In genomic region chr4:93579343-93579742, GRCm38 (mm10) we compare ENCODE assay signal across 25 mouse cellular contexts.
"Had no signal": no experiment of that assay in that cellular context is flagged by ENCODE, and none has a peak within 500 bp of the region (broad histone marks: within the 10 kb centered on the region; RNA-seq: fewer than 3 reads in every experiment).

No protein-coding gene starts in this region.

- H3K36me3 ChIP-seq: intestine, embryonic 15.5 days; kidney, embryonic 15.5 days; limb, embryonic 12.5 days; liver, embryonic 12.5 days; liver, embryonic 15.5 days; lung, embryonic 15.5 days; neural tube, embryonic 13.5 days had no signal

- H3K9me3 ChIP-seq: intestine, embryonic 15.5 days; kidney, embryonic 15.5 days; limb, embryonic 12.5 days; liver, embryonic 12.5 days; liver, embryonic 15.5 days; lung, embryonic 15.5 days; neural tube, embryonic 13.5 days had no signal

- DNase-seq: kidney, adult 11 months; kidney, adult 8-10 months; kidney, postnatal 10 days; kidney, postnatal 36 days; layer of hippocampus, postnatal 36 days; liver; lung, adult 18-20 months; lung, postnatal 10 days; lung, postnatal 36 days; right cerebral cortex, adult 18-20 months; right cerebral cortex, postnatal 14 days; right cerebral cortex, postnatal 4 days; thymus, adult 2 months; thymus, postnatal 14 days; thymus, postnatal 4 days had no signal

- H3K27me3 ChIP-seq: intestine, embryonic 15.5 days; kidney, embryonic 15.5 days; limb, embryonic 12.5 days; liver, embryonic 12.5 days; liver, embryonic 15.5 days; lung, embryonic 15.5 days; neural tube, embryonic 13.5 days had no signal

- H3K9ac ChIP-seq: intestine, embryonic 15.5 days; kidney, embryonic 15.5 days; limb, embryonic 12.5 days; liver, embryonic 12.5 days; liver, embryonic 15.5 days; lung, embryonic 15.5 days; neural tube, embryonic 13.5 days had no signal

- H3K4me1 ChIP-seq: intestine, embryonic 15.5 days; kidney, embryonic 15.5 days; limb, embryonic 12.5 days; lung, embryonic 15.5 days; neural tube, embryonic 13.5 days had no signal

- H3K4me3 ChIP-seq: intestine, embryonic 15.5 days; kidney, embryonic 15.5 days; left cerebral cortex, adult 2 months; limb, embryonic 12.5 days; liver, embryonic 12.5 days; liver, embryonic 15.5 days; lung, embryonic 15.5 days; myocyte; neural tube, embryonic 13.5 days had no signal

- H3K4me2 ChIP-seq: intestine, embryonic 15.5 days; kidney, embryonic 15.5 days; limb, embryonic 12.5 days; liver, embryonic 12.5 days; liver, embryonic 15.5 days; lung, embryonic 15.5 days; neural tube, embryonic 13.5 days had no signal

- ATAC-seq: intestine, embryonic 15.5 days; liver, embryonic 12.5 days had no signal

- H3K27ac ChIP-seq: intestine, embryonic 15.5 days; kidney, embryonic 15.5 days; left cerebral cortex, adult 2 months; limb, embryonic 12.5 days; liver, embryonic 12.5 days; liver, embryonic 15.5 days; lung, embryonic 15.5 days; neural tube, embryonic 13.5 days; stomach, postnatal 0 days had no signal
